Mouse (Mus musculus) T-helper 17 cell (primary cell): ENCODE results near the gene Twsg1.

Experiments used
- in situ Hi-C, 2 experiments: fragments of 300-600 bp; cut with MboI, MseI; formaldehyde crosslinking; loops; 1 replicate in 1 of 2; 2 replicates in 1 of 2; pipeline ENCODE4 v1.15.1; 2025; ENCODE audit warnings: high pct_unique_total_duplicates in 2 of 2

The Twsg1 gene

DNA sequence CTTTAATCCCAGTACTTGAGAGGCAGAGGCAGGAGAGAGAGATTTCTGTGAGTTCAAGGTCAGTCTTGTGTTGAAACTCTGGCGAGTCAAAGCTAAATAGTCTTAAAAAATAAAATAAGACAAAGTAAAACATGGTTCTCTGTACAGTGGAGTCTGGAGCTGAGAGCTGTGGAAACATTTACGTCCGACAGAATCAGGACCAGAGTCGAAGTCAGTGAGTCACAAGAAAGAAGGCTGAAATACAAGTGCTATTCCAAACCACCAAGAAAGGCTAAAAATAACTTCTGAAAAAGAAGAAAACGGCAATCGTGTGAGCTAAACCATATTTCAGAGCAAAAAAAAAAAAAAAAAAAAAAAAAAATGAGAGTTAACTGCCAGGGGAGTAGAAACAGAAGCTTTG, 48.7 kb downstream of the Twsg1 start:
- in situ Hi-C loops = no loop called here

DNA sequence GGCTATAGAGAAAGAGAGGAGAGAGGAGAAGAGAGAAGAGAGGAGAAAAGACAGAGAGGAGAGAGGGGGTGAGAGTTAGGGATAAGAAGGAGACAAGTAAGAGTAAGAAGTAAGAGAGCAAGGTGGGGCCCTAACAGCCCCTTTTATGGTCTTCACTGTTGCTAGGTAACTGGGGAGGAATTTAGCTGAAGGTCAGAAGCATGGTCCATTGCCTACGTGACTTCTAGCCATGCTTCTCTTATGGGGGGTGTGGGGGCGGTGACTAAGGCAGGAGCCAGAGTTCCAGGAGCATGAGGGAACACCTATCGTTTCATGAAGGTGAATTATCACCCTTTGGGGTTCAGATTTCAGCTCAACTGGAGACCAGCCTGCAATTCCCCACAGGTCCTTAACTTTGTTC, 55.0 kb downstream of the Twsg1 start:
- in situ Hi-C loops = no loop called here

DNA sequence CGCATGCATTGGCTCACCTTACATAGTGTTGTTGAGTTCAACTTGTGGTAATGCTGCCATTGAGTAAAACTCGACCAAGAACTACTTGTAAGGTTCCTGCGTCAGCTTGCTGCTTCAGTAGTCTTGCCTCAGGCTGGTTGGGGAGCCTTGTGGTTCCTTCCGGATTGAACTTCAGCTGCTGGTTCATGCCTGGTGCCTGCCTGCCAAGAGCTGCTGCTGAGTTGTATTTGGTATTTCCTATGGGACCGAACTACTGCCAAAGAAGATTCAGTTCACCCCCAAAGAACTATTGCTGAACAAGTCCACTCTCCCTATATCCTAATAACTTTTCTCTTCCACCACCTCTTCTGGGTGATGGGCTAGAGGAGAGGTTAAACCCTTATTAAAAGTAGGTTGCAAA, 61.5 kb downstream of the Twsg1 start:
- in situ Hi-C loops = no loop called here

DNA sequence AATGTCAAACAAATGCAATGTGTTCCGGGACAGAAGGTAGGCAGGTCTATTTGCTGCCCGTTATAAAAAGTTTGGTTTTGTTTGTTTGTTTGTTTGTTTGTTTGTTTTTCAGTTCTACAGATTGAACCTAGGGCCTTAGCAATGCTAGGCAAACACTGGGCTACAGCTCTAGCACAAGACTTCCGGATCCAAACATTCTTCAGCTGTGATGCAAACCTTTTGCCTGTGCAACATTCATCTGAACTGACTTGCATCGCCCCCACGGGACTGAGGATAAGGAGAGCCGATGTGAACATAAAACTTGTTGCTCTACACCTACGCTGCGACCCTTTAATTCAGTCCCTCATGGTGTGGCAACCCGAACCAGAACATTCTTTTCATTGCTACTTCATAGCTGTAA, 64.5 kb downstream of the Twsg1 start:
- in situ Hi-C loops = no loop called here

DNA sequence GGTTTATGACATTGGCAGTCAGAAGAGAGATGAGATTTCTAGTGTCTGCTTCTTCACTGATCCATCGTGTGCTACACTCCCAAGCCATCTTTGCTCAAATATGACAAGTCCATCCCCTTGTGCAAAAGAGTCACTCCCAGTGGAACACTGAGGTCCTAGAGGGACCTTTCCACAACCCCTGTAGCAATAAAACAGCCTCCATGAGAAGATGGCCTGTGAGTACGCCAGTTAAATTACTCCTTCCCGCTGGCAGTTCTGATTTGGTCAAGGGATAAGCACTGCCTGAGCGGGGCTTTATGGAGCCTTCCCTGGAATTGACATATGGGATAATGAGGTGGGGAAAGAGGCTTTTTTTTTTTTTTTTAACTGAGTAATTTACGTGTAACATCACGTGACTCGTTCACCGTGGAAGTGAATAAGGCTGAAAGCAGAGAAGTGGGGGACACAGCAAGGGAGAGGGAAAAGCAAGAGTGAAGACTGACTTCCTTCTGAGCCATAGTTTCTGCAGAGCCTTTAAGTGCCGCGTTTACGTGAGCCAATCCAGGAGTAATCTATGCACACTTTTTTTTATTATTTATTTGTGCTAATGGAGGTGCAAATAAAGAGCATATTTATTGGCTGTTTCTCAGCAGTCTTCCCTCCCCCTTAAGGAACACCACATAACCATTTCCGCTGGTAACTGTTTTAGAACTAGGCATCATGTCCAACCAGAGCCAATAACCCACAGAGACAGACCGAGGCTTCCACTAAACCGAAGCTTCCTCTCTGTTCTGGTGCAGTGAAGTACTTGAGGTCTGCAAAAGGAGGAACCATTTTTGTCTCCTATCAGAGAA, 65.1 kb downstream of the Twsg1 start, which contains the start of gene Ralbp1:
Ralbp1 (minus strand) TSS at position 102 of the 833 bp plus-strand sequence.
- in situ Hi-C loops = no loop called here

DNA sequence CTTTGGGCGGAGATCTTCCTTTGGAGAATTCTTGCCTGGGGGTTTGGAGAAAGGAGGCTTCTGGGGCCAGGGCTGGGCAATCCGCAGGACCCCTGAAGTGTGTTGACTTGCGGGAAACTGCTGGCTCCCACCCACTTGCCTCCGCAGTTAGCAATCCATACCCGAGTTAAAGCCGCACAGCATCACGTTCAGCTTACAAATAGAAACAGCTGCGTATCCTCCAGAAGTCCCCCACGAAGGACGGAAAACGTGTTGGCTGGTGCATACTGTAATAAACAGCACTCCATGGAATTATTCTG, 65.7 kb downstream of the Twsg1 start:
- in situ Hi-C loops = no loop called here

DNA sequence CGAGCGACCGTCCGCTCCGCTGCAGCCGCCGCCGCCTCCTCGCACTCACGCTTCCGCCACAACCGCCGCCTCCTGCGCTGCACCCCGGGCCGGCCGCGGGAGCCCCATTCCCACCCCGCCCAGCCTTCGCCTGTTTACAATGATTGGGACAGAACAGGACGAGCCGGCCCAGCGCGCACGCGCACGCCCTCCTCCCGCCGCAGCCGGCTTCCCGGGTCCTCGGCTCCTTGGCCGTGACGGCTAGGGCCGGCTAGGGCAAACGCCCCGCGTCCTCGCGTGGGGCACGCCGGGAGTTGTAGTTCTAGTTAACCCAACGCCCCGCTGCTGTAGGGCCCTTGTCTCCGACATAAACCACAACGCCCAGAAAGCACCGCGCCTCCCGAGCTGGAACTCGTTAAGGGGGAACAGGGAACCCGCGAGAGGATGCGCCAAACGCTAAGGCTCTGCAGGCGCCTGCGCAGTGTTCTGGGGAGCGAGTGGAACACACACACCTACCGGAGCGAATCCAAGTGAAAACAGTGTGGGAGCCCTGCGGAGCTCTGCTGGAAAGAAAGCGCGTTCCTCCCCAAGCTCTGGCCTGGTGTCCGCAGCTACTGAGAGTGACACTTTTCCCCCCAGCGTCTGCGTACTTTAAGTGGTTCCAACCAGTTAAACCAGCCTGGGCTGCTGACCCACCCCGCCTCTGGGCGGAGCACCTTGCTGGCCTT, 66.2 kb downstream of the Twsg1 start:
- in situ Hi-C loops = loop anchor here in 1 of 2 experiments (5.0 kb wide), 1 partner anchor 222 kb away; no protein-coding TSS in a partner anchor

DNA sequence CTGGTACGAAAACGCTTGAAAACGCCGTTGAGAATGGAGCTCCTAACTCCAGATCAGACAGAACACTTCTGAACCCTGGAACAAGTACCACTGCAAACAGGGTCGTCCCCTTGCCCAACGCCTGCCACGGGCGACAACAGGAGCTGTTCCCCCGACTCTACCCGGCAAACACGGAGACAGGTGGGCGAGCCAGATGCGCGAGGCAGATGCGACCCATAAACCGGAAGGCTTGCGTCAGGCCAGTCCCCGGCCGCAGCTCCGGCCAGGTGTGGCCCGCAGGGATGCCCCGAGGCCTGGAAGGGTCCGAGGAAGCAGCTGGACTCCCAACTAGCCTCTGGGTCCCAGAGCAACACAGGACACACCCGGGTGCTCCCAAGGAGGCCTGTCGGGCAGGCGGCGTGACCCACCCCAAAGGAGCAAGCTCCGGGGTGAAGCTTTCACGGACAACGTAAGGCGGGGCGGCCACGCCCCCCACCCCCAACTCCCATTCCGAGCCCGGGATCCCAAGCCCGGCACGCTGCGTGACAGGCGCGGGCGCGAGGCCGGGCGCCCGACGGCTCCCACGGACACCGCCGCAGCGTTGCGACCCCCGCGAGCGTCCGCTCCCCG, 66.9 kb downstream of the Twsg1 start:
- in situ Hi-C loops = loop anchor here in 1 of 2 experiments (5.0 kb wide), 1 partner anchor 223 kb away; no protein-coding TSS in a partner anchor

DNA sequence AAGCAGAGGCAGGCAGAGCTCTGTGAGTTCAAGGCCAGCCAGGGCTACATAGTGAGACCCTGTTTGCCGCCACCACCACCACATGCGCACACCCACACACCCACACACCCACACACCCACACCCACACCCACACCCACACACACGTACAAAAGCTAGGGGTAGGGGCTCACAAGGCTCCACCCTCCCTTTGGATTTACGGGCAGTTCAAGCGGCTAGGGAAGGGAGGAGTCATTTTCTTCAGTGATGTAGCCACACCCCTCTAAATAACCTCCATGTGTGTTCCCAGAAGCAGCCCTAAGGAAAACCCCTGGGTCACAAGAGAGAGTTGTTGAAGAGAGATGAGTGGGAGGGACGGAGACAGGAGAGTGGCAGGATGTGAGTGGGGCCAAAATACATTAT, 74.0 kb downstream of the Twsg1 start:
- in situ Hi-C loops = no loop called here

DNA sequence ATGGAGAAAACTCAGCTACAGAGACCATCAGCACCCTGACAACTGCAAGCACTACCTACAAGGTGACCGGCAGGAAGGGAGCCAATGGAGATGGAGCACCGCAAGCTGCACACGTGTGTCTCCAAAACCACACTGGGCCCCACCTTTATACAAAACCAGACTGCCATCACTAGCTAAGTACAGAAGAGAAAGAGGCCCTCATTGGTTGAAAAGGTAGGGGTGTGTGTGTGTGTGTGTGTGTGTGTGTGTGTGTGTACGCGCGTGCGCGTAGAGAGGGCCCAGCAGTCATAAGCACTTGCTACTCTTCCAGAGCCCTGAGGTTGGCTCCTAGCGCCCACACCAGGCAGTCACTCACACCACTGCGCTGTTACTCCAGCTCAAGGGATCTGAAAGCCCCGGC, 77.2 kb downstream of the Twsg1 start:
- in situ Hi-C loops = loop anchor here in 1 of 2 experiments (5.0 to 25.0 kb wide), 2 partner anchors 63 to 638 kb away; partner anchors contain the start of gene Rab12

DNA sequence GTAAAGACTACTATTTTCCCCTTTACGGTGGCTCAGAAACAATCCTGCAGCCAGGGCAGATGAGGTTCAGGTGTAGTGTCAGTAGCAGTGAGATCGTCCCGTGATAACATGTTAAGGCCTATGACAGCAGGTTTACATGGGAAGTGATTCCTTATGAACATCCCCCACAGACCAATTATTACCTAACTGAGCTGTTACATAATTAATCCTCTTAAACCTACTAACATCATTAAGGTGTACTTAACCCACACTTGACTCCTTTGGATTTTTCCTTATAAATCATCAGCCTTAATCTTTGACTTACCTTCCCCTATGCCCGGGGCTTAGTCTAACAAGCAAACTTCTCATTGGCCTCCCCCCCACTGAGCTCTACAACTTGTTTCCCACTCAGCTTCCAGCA, 77.9 kb downstream of the Twsg1 start:
- in situ Hi-C loops = loop anchor here in 1 of 2 experiments (5.0 to 25.0 kb wide), 2 partner anchors 64 to 639 kb away; partner anchors contain the start of gene Rab12

DNA sequence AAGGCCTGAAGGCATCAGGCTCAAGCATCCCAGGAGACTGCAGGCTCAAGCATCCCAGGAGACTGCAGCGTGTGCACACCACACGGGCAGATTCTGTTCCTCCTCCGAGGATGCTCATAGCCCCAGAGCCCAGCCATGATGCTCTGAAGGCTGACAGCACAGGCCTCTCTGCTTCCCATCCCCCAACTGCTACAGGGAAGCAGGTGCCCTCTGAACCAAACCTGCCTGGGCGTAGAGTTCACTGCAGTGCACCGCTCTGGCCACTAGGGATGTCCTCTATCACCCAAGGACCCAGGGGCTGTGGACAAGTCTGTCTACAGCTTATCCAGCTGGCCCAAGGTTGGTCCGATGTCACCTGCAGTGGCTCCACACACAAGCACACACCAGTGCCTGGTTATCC, 78.4 kb downstream of the Twsg1 start:
- in situ Hi-C loops = loop anchor here in 1 of 2 experiments (5.0 to 25.0 kb wide), 2 partner anchors 65 to 640 kb away; partner anchors contain the start of gene Rab12

DNA sequence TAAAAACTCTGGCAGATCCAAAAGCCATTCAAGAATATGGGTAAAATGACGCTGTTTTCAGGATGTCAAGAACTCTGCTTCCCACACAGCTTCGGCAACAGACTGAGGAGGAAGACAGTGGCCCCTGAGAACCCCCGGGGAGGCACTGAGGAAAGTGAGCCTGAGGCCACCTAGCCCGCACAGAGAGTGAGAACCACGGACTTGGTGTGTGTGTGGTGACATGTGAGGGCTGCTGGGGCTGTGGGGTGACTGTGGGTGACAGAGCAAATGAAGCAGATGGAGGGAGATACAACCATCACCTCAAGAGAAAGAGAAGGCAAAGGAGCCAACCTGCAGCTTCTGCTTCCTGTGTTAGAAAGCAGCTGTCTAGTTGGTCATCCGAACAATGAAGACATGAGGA, 79.0 kb downstream of the Twsg1 start:
- in situ Hi-C loops = loop anchor here in 1 of 2 experiments (5.0 to 25.0 kb wide), 2 partner anchors 65 to 640 kb away; partner anchors contain the start of gene Rab12
